Mouse (Mus musculus): ENCODE measurements around the gene Inip.
A peak's percentile ranks its signal among the peaks of the same experiment; 100 is the strongest.

Gene Inip

GRCm38 (mm10) chr4:59801489-59801888, at the start of gene Inip:
Gene Inip, minus strand, starts transcription at chr4:59801589.
- no peak for DNase-seq

- peak; percentile 59 for DNase-seq
Observed at GRCm38 (mm10) chr4:59850181-59850580, 48.8 kb upstream of the Inip start.

GRCm38 (mm10) chr4:59847447-59847846, 46.1 kb upstream of the Inip start:
- DNase-seq: no peak

- peak; percentile 40 for DNase-seq
Observed at GRCm38 (mm10) chr4:59845245-59845637, 43.9 kb upstream of the Inip start.

GRCm38 (mm10) chr4:59844460-59845244, 43.3 kb upstream of the Inip start:
- DNase-seq: no peak

- DNase-seq: no peak
Observed at GRCm38 (mm10) chr4:59837659-59838058, 36.3 kb upstream of the Inip start.

- no peak for DNase-seq
Observed at GRCm38 (mm10) chr4:59832810-59833209, 31.4 kb upstream of the Inip start.

- DNase-seq: no peak
Observed at GRCm38 (mm10) chr4:59831038-59831437, 29.6 kb upstream of the Inip start.

- DNase-seq: no peak
Observed at GRCm38 (mm10) chr4:59829072-59829471, 27.7 kb upstream of the Inip start.

- DNase-seq: peak; percentile 27
Observed at GRCm38 (mm10) chr4:59826381-59826780, 25.0 kb upstream of the Inip start.

GRCm38 (mm10) chr4:59825634-59826033, 24.2 kb upstream of the Inip start:
- DNase-seq: no peak

GRCm38 (mm10) chr4:59824860-59825259, 23.5 kb upstream of the Inip start:
- no peak for DNase-seq

GRCm38 (mm10) chr4:59823470-59823869, 22.1 kb upstream of the Inip start:
- peak; percentile 52 for DNase-seq

GRCm38 (mm10) chr4:59822119-59822518, 20.7 kb upstream of the Inip start:
- DNase-seq: peak; percentile 62

- DNase-seq: no peak
Observed at GRCm38 (mm10) chr4:59821516-59821915, 20.1 kb upstream of the Inip start.

- DNase-seq: no peak
Observed at GRCm38 (mm10) chr4:59819477-59820022, 18.2 kb upstream of the Inip start.

GRCm38 (mm10) chr4:59819054-59819472, 17.7 kb upstream of the Inip start:
- peak; percentile 75 for DNase-seq

GRCm38 (mm10) chr4:59818498-59818897, 17.1 kb upstream of the Inip start:
- DNase-seq: no peak

- no peak for DNase-seq
Observed at GRCm38 (mm10) chr4:59817790-59818189, 16.4 kb upstream of the Inip start.

- DNase-seq: no peak
Observed at GRCm38 (mm10) chr4:59816477-59816876, 15.1 kb upstream of the Inip start.

GRCm38 (mm10) chr4:59816016-59816415, 14.6 kb upstream of the Inip start:
- no peak for DNase-seq

GRCm38 (mm10) chr4:59815121-59815810, 13.9 kb upstream of the Inip start:
- DNase-seq: no peak

GRCm38 (mm10) chr4:59814094-59814493, 12.7 kb upstream of the Inip start:
- DNase-seq: no peak

- no peak for DNase-seq
Observed at GRCm38 (mm10) chr4:59808396-59808795, 7.0 kb upstream of the Inip start.
